Mouse (Mus musculus): ENCODE data around the gene Nucks1. TPM values are rescaled to one million over a fixed set of nuclear protein-coding genes. Genes with fewer than 3 reads are reported as not detected.

Nucks1 gene
- polyA plus RNA-seq, 1 experiment, result 1.5 TPM

GRCm38 (mm10) chr1:131982907-131983306, 72.6 kb downstream of the Nucks1 start:
- 10% methylated on average over 5 of the region's 5 CpGs for WGBS
- Histone ChIP-seq H3K27me3 (ENCODE audit: control insufficient read depth, insufficient read depth, low read length) (no peaks in the 10 kb centered on the region), H3K36me3 (ENCODE audit: control insufficient read depth, insufficient read depth, low read length) (no peaks in the 10 kb centered on the region), H3K4me3 (ENCODE audit: low read depth, low read length) (no peak overlapping the region), H3K4me1 (ENCODE audit: control insufficient read depth, insufficient read depth, insufficient read length, low read length) (no peaks in the 10 kb centered on the region), H3K27ac (ENCODE audit: insufficient read depth, low read depth, low read length) (no peak overlapping the region)
- peak; percentile 95; the same call in 1 of the 2 replicates for TF ChIP-seq CTCF (IDR thresholded peaks at IDR 0.05; ENCODE audit: extremely low read depth, insufficient read length, insufficient replicate concordance, low read depth, low read length)
- TF ChIP-seq POLR2A (IDR thresholded peaks at IDR 0.05; ENCODE audit: low read depth, low read length), result no peak

DNA sequence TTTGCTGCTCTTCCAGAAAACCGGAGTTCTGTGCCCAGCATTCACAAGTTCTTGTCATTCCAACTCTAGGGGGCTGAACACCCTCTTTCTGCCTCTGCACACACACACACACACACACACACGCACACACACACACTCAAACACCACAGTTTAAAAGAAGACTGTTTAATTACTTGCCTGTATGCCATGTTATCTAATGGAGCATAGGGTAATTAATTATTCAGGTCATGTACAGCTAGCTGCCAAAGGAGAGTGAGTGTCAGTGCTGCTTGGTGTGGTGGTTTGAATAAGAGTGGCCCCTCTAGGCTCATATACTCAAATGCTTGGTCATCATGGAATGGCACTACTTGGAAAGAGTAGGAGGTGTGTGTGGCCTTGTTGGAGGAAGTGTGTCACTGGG, 73.5 kb downstream of the Nucks1 start:
- no peaks in the 10 kb centered on the region for H3K36me3 ChIP-seq (ENCODE audit: control insufficient read depth, insufficient read depth, low read length)
- WGBS, result 71% methylated on average over 2 of the region's 2 CpGs

More for the DNA sequence above, 73.5 kb downstream of the Nucks1 start:
- TF ChIP-seq CTCF (IDR thresholded peaks at IDR 0.05; ENCODE audit: extremely low read depth, insufficient read length, insufficient replicate concordance, low read depth, low read length), result no peak
- no peak for TF ChIP-seq POLR2A (IDR thresholded peaks at IDR 0.05; ENCODE audit: low read depth, low read length)
- no peak overlapping the region for H3K27ac ChIP-seq (ENCODE audit: insufficient read depth, low read depth, low read length)
- H3K27me3 ChIP-seq (ENCODE audit: control insufficient read depth, insufficient read depth, low read length), result no peaks in the 10 kb centered on the region
- no peaks in the 10 kb centered on the region for H3K4me1 ChIP-seq (ENCODE audit: control insufficient read depth, insufficient read depth, insufficient read length, low read length)
- H3K4me3 ChIP-seq (ENCODE audit: low read depth, low read length), result no peak overlapping the region

Other genes starting within 250 kb of the Nucks1 start
- 0.96 and 1.5 TPM in 2 replicates for gene Rab7b, start 221.8 kb upstream of the Nucks1 start, polyA plus RNA-seq (2012; rRNA removed)
- gene Slc26a9, start 166.5 kb upstream of the Nucks1 start, polyA plus RNA-seq (2012; rRNA removed), result 1.8 TPM in 1 of 2 replicates, not detected in the other
- 8.3 and 33.0 TPM in 2 replicates for gene Pm20d1, start 113.2 kb upstream of the Nucks1 start, polyA plus RNA-seq (2012; rRNA removed)
- gene Slc41a1, start 83.0 kb upstream of the Nucks1 start, polyA plus RNA-seq (2012; rRNA removed), result 15.0 and 20.1 TPM in 2 replicates
- gene Rab29, start 43.3 kb upstream of the Nucks1 start, polyA plus RNA-seq (2012; rRNA removed), result 10.3 and 12.4 TPM in 2 replicates
- gene Slc45a3, start 52.4 kb downstream of the Nucks1 start, polyA plus RNA-seq (2012; rRNA removed), result 2.1 and 10.7 TPM in 2 replicates
- 8.0 and 16.6 TPM in 2 replicates for gene Elk4, start 97.1 kb downstream of the Nucks1 start, polyA plus RNA-seq (2012; rRNA removed)
- 14.0 and 28.0 TPM in 2 replicates for gene Mfsd4a, start 157.5 kb downstream of the Nucks1 start, polyA plus RNA-seq (2012; rRNA removed)
- gene Cdk18, start 229.2 kb downstream of the Nucks1 start, polyA plus RNA-seq (2012; rRNA removed), result 84.2 and 133 TPM in 2 replicates